Mouse (Mus musculus): ENCODE data around the gene Ndufa13. TPM values are rescaled to one million over a fixed set of nuclear protein-coding genes. Genes with fewer than 3 reads are reported as not detected.

The Ndufa13 gene
- polyA plus RNA-seq, 2 experiments = 97.4 to 190 TPM

GRCm38 (mm10) chr8:69849899-69850298 is 52.5 kb downstream of the Ndufa13 start:
- no peaks in the 10 kb centered on the region for H3K36me3 ChIP-seq (ENCODE audit: control insufficient read depth, insufficient read depth, low read length)
- H3K4me2 ChIP-seq (replicated peaks; ENCODE audit: low read depth, low read length, severe bottlenecking) = no peak overlapping the region
- H3K27me3 ChIP-seq (ENCODE audit: control insufficient read depth, insufficient read depth, low read length) = no peaks in the 10 kb centered on the region
- H3K9me3 ChIP-seq (ENCODE audit: control insufficient read depth, low read length) = no peaks in the 10 kb centered on the region
- TF ChIP-seq POLR2A (IDR thresholded peaks at IDR 0.05; ENCODE audit: borderline replicate concordance, extremely low read depth, insufficient read depth, insufficient read length) = no peak
- no peaks in the 10 kb centered on the region for H3K4me1 ChIP-seq (ENCODE audit: control insufficient read depth, insufficient read depth, low read length)
- no peak for DNase-seq (ENCODE audit: low spot score)
- no peak for ATAC-seq (ENCODE audit: low FRiP score, low read depth)
- no peak overlapping the region for H3K9ac ChIP-seq (ENCODE audit: low read depth, low read length, severe bottlenecking)
- H3K4me3 ChIP-seq (replicated peaks; ENCODE audit: low read length) = no peak overlapping the region
- no peak overlapping the region for H3K27ac ChIP-seq (replicated peaks; ENCODE audit: low read depth, low read length)
- 34% methylated on average over 3 of the region's 3 CpGs for WGBS

- 78% methylated on average over 8 of the region's 8 CpGs for WGBS
- no peak for ATAC-seq (ENCODE audit: low FRiP score, low read depth)
- peak; percentile 16 for DNase-seq (ENCODE audit: low spot score)
Measured at GRCm38 (mm10) chr8:69848951-69849350, 53.4 kb downstream of the Ndufa13 start.

GRCm38 (mm10) chr8:69847167-69848065 is 54.9 kb downstream of the Ndufa13 start:
- WGBS = 55% methylated on average over 3 of the region's 3 CpGs
- no peaks in the 10 kb centered on the region for H3K36me3 ChIP-seq (ENCODE audit: control insufficient read depth, insufficient read depth, low read length)

More at GRCm38 (mm10) chr8:69848951-69849350, 53.4 kb downstream of the Ndufa13 start:
- no peaks in the 10 kb centered on the region for H3K36me3 ChIP-seq (ENCODE audit: control insufficient read depth, insufficient read depth, low read length)
- H3K4me1 ChIP-seq (ENCODE audit: control insufficient read depth, insufficient read depth, low read length) = no peaks in the 10 kb centered on the region
- H3K9me3 ChIP-seq (ENCODE audit: control insufficient read depth, low read length) = no peaks in the 10 kb centered on the region
- no peaks in the 10 kb centered on the region for H3K27me3 ChIP-seq (ENCODE audit: control insufficient read depth, insufficient read depth, low read length)
- no peak overlapping the region for H3K4me2 ChIP-seq (replicated peaks; ENCODE audit: low read depth, low read length, severe bottlenecking)
- H3K27ac ChIP-seq (replicated peaks; ENCODE audit: low read depth, low read length) = no peak overlapping the region
- TF ChIP-seq POLR2A (IDR thresholded peaks at IDR 0.05; ENCODE audit: borderline replicate concordance, extremely low read depth, insufficient read depth, insufficient read length) = no peak
- H3K9ac ChIP-seq (ENCODE audit: low read depth, low read length, severe bottlenecking) = no peak overlapping the region
- H3K4me3 ChIP-seq (replicated peaks; ENCODE audit: low read length) = no peak overlapping the region

More at GRCm38 (mm10) chr8:69847167-69848065, 54.9 kb downstream of the Ndufa13 start:
- TF ChIP-seq POLR2A (IDR thresholded peaks at IDR 0.05; ENCODE audit: borderline replicate concordance, extremely low read depth, insufficient read depth, insufficient read length) = no peak
- no peak for ATAC-seq (ENCODE audit: low FRiP score, low read depth)
- Histone ChIP-seq H3K4me3 (replicated peaks; ENCODE audit: low read length) (no peak overlapping the region), H3K27me3 (ENCODE audit: control insufficient read depth, insufficient read depth, low read length) (no peaks in the 10 kb centered on the region), H3K9ac (ENCODE audit: low read depth, low read length, severe bottlenecking) (no peak overlapping the region), H3K9me3 (ENCODE audit: control insufficient read depth, low read length) (no peaks in the 10 kb centered on the region), H3K27ac (replicated peaks; ENCODE audit: low read depth, low read length) (no peak overlapping the region), H3K4me1 (ENCODE audit: control insufficient read depth, insufficient read depth, low read length) (no peaks in the 10 kb centered on the region), H3K4me2 (replicated peaks; ENCODE audit: low read depth, low read length, severe bottlenecking) (no peak overlapping the region)
- DNase-seq (ENCODE audit: low spot score) = no peak

Other genes starting within 250 kb of the Ndufa13 start
- 2.1 and 2.2 TPM in 2 replicates for gene Zfp964, start 248.1 kb downstream of the Ndufa13 start, polyA plus RNA-seq (2012; rRNA removed)
- 1.5 and 1.8 TPM in 2 replicates for gene Zfp964, start 248.1 kb downstream of the Ndufa13 start, polyA plus RNA-seq (2014; fragmentation: Nextera tagmentation; extraction: Ambion mirVana)
- 11.5 and 16.8 TPM in 2 replicates for gene Zfp869, start 191.8 kb downstream of the Ndufa13 start, polyA plus RNA-seq (2012; rRNA removed)
- 32.4 and 32.5 TPM in 2 replicates for gene Zfp869, start 191.8 kb downstream of the Ndufa13 start, polyA plus RNA-seq (2014; fragmentation: Nextera tagmentation; extraction: Ambion mirVana)
- 9.3 and 10.0 TPM in 2 replicates for gene Zfp963, start 152.6 kb downstream of the Ndufa13 start, polyA plus RNA-seq (2012; rRNA removed)
- gene Zfp963, start 152.6 kb downstream of the Ndufa13 start, polyA plus RNA-seq (2014; fragmentation: Nextera tagmentation; extraction: Ambion mirVana) = 8.2 and 8.7 TPM in 2 replicates
- gene Gm20422, start 127.7 kb downstream of the Ndufa13 start, polyA plus RNA-seq (2012; rRNA removed) = 1.1 TPM in 1 of 2 replicates, not detected in the other
- 0.62 and 1.5 TPM in 2 replicates for gene Gm20422, start 127.7 kb downstream of the Ndufa13 start, polyA plus RNA-seq (2014; fragmentation: Nextera tagmentation; extraction: Ambion mirVana)
- 79.7 and 118 TPM in 2 replicates for gene Atp13a1, start 111.4 kb downstream of the Ndufa13 start, polyA plus RNA-seq (2012; rRNA removed)
- gene Atp13a1, start 111.4 kb downstream of the Ndufa13 start, polyA plus RNA-seq (2014; fragmentation: Nextera tagmentation; extraction: Ambion mirVana) = 44.8 and 47.8 TPM in 2 replicates
- 24.8 and 29.5 TPM in 2 replicates for gene Zfp866, start 111.4 kb downstream of the Ndufa13 start, polyA plus RNA-seq (2012; rRNA removed)
- 30.6 and 36.0 TPM in 2 replicates for gene Zfp866, start 111.4 kb downstream of the Ndufa13 start, polyA plus RNA-seq (2014; fragmentation: Nextera tagmentation; extraction: Ambion mirVana)
- 25.4 and 27.8 TPM in 2 replicates for gene Gmip, start 93.9 kb downstream of the Ndufa13 start, polyA plus RNA-seq (2012; rRNA removed)
- gene Gmip, start 93.9 kb downstream of the Ndufa13 start, polyA plus RNA-seq (2014; fragmentation: Nextera tagmentation; extraction: Ambion mirVana) = 7.7 and 8.5 TPM in 2 replicates
- 4.1 and 6.4 TPM in 2 replicates for gene Lpar2, start 80.1 kb downstream of the Ndufa13 start, polyA plus RNA-seq (2012; rRNA removed)
- gene Lpar2, start 80.1 kb downstream of the Ndufa13 start, polyA plus RNA-seq (2014; fragmentation: Nextera tagmentation; extraction: Ambion mirVana) = 1.5 TPM in 2 replicates
- 6.3 and 6.6 TPM in 2 replicates for gene Pbx4, start 70.1 kb downstream of the Ndufa13 start, polyA plus RNA-seq (2012; rRNA removed)
- 5.2 and 6.8 TPM in 2 replicates for gene Pbx4, start 70.1 kb downstream of the Ndufa13 start, polyA plus RNA-seq (2014; fragmentation: Nextera tagmentation; extraction: Ambion mirVana)
- gene Cilp2, start 14.9 kb downstream of the Ndufa13 start, polyA plus RNA-seq (2012; rRNA removed) = 2.6 and 3.6 TPM in 2 replicates
- 1.5 and 1.9 TPM in 2 replicates for gene Cilp2, start 14.9 kb downstream of the Ndufa13 start, polyA plus RNA-seq (2014; fragmentation: Nextera tagmentation; extraction: Ambion mirVana)
- 0.84 and 1.2 TPM in 2 replicates for gene Tssk6, start 374 bp downstream of the Ndufa13 start, polyA plus RNA-seq (2012; rRNA removed)
- 4.1 TPM in 2 replicates for gene Tssk6, start 374 bp downstream of the Ndufa13 start, polyA plus RNA-seq (2014; fragmentation: Nextera tagmentation; extraction: Ambion mirVana)
- gene Yjefn3, start 154 bp upstream of the Ndufa13 start, polyA plus RNA-seq (2012; rRNA removed) = 5.4 and 8.6 TPM in 2 replicates
- 4.2 and 5.5 TPM in 2 replicates for gene Yjefn3, start 154 bp upstream of the Ndufa13 start, polyA plus RNA-seq (2014; fragmentation: Nextera tagmentation; extraction: Ambion mirVana)
- gene Gatad2a, start 93.8 kb upstream of the Ndufa13 start, polyA plus RNA-seq (2012; rRNA removed) = 49.2 and 62.3 TPM in 2 replicates
- gene Gatad2a, start 93.8 kb upstream of the Ndufa13 start, polyA plus RNA-seq (2014; fragmentation: Nextera tagmentation; extraction: Ambion mirVana) = 65.0 and 78.3 TPM in 2 replicates
- gene Mau2, start 140.2 kb upstream of the Ndufa13 start, polyA plus RNA-seq (2012; rRNA removed) = 85.5 and 124 TPM in 2 replicates
- gene Mau2, start 140.2 kb upstream of the Ndufa13 start, polyA plus RNA-seq (2014; fragmentation: Nextera tagmentation; extraction: Ambion mirVana) = 50.5 and 51.8 TPM in 2 replicates
- 21.3 and 25.4 TPM in 2 replicates for gene Sugp1, start 140.3 kb upstream of the Ndufa13 start, polyA plus RNA-seq (2012; rRNA removed)
- 32.6 and 34.4 TPM in 2 replicates for gene Sugp1, start 140.3 kb upstream of the Ndufa13 start, polyA plus RNA-seq (2014; fragmentation: Nextera tagmentation; extraction: Ambion mirVana)
- gene Tm6sf2, start 170.4 kb upstream of the Ndufa13 start, polyA plus RNA-seq (2012; rRNA removed) = 5.2 and 7.2 TPM in 2 replicates
- gene Tm6sf2, start 170.4 kb upstream of the Ndufa13 start, polyA plus RNA-seq (2014; fragmentation: Nextera tagmentation; extraction: Ambion mirVana) = 0.54 and 1.2 TPM in 2 replicates
- 0.23 and 0.38 TPM in 2 replicates for gene Hapln4, start 180.9 kb upstream of the Ndufa13 start, polyA plus RNA-seq (2012; rRNA removed)
- 0.41 TPM in 1 of 2 replicates, not detected in the other for gene Hapln4, start 180.9 kb upstream of the Ndufa13 start, polyA plus RNA-seq (2014; fragmentation: Nextera tagmentation; extraction: Ambion mirVana)
- 0.58 and 0.59 TPM in 2 replicates for gene Ncan, start 218.3 kb upstream of the Ndufa13 start, polyA plus RNA-seq (2012; rRNA removed)
- 0.25 and 0.48 TPM in 2 replicates for gene Ncan, start 218.3 kb upstream of the Ndufa13 start, polyA plus RNA-seq (2014; fragmentation: Nextera tagmentation; extraction: Ambion mirVana)
- gene Nr2c2ap, start 228.8 kb upstream of the Ndufa13 start, polyA plus RNA-seq (2012; rRNA removed) = 17.4 and 19.3 TPM in 2 replicates
- 18.3 and 20.8 TPM in 2 replicates for gene Nr2c2ap, start 228.8 kb upstream of the Ndufa13 start, polyA plus RNA-seq (2014; fragmentation: Nextera tagmentation; extraction: Ambion mirVana)
- gene Rfxank, start 236.6 kb upstream of the Ndufa13 start, polyA plus RNA-seq (2012; rRNA removed) = 33.5 and 38.6 TPM in 2 replicates
- 17.6 and 17.8 TPM in 2 replicates for gene Rfxank, start 236.6 kb upstream of the Ndufa13 start, polyA plus RNA-seq (2014; fragmentation: Nextera tagmentation; extraction: Ambion mirVana)
- gene Borcs8, start 236.9 kb upstream of the Ndufa13 start, polyA plus RNA-seq (2012; rRNA removed) = 84.2 and 89.1 TPM in 2 replicates
- gene Borcs8, start 236.9 kb upstream of the Ndufa13 start, polyA plus RNA-seq (2014; fragmentation: Nextera tagmentation; extraction: Ambion mirVana) = 61.4 and 61.8 TPM in 2 replicates
- 0.67 and 0.82 TPM in 2 replicates for gene Mef2b, start 237.2 kb upstream of the Ndufa13 start, polyA plus RNA-seq (2012; rRNA removed)
- 0.37 TPM in 1 of 2 replicates, not detected in the other for gene Mef2b, start 237.2 kb upstream of the Ndufa13 start, polyA plus RNA-seq (2014; fragmentation: Nextera tagmentation; extraction: Ambion mirVana)